ENCODE assay signal across 24 mouse cellular contexts in the genomic region with DNA sequence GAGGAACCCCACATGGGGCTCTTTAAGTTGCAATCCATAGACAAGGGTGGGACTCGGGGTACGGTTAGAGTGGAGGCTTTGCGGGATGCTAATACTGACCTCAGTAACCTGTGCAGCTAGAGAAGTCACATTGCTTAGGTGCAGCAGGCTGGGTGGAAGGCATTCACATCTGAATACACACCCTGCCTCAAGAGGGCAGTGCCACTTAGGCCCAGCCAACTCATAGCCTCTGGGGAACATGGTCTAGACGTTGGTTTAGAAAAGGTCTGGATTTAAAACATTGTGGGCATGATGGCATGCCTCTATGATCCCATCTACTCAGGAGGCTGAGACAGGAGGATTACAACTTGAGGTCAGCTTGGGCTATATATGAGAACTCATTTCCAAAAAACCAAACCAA. TPM values are rescaled to one million over a fixed set of nuclear protein-coding genes. Genes with fewer than 3 reads are reported as not detected.
DNase-seq lines count a peak whose midpoint lies in the region; ATAC-seq and TF ChIP-seq lines count a peak whose summit lies in the region.
"Had no signal": no experiment of that assay in that cellular context is flagged by ENCODE, and none has a peak within 500 bp of the region (broad histone marks: within the 10 kb centered on the region; RNA-seq: fewer than 3 reads in every experiment).

No protein-coding gene starts in this region.

- H3K4me2 ChIP-seq in heart, postnatal 0 days (ENCODE audit: low read depth, low read length), result no peak overlapping the region
- no peak overlapping the region for H3K4me2 ChIP-seq in heart, embryonic 12.5 days
- H3K4me2 ChIP-seq in midbrain, embryonic 15.5 days, result no peak overlapping the region
- H3K4me2 ChIP-seq: forebrain, embryonic 12.5 days; heart, embryonic 13.5 days; hindbrain, embryonic 12.5 days; limb, embryonic 15.5 days; midbrain, embryonic 13.5 days; neural tube, embryonic 12.5 days had no signal

- no peak overlapping the region for H3K27ac ChIP-seq in heart, postnatal 0 days (ENCODE audit: low read depth)
- H3K27ac ChIP-seq in heart, embryonic 12.5 days (ENCODE audit: poor library complexity, severe bottlenecking), result no peak overlapping the region
- H3K27ac ChIP-seq in cortical plate, adult 2 months (ENCODE audit: insufficient read depth, low read length), result no peak overlapping the region
- H3K27ac ChIP-seq in midbrain, embryonic 15.5 days, result no peak overlapping the region
- H3K27ac ChIP-seq: forebrain, embryonic 12.5 days; heart, embryonic 13.5 days; hindbrain, embryonic 12.5 days; limb, embryonic 15.5 days; liver, embryonic 14.5 days; midbrain, embryonic 13.5 days; neural tube, embryonic 12.5 days had no signal

- no peaks in the 10 kb centered on the region for H3K27me3 ChIP-seq in heart, postnatal 0 days (ENCODE audit: control insufficient read depth, insufficient read depth, low read length)
- H3K27me3 ChIP-seq in heart, embryonic 12.5 days (replicated peaks), result no peaks in the 10 kb centered on the region
- no peaks in the 10 kb centered on the region for H3K27me3 ChIP-seq in midbrain, embryonic 15.5 days (replicated peaks)
- H3K27me3 ChIP-seq: forebrain, embryonic 12.5 days; heart, embryonic 13.5 days; hindbrain, embryonic 12.5 days; limb, embryonic 15.5 days; midbrain, embryonic 13.5 days; neural tube, embryonic 12.5 days had no signal

- TF ChIP-seq CTCF in heart, postnatal 0 days (IDR thresholded peaks at IDR 0.05; ENCODE audit: low read depth), result peak; percentile 25; the same call in 1 of the 2 replicates
- TF ChIP-seq CTCF in lung, adult 2 months (IDR thresholded peaks at IDR 0.05; ENCODE audit: insufficient read depth, low read length), result peak; percentile 27; the same call in 1 of the 2 replicates
- TF ChIP-seq CTCF in cortical plate, adult 2 months (IDR thresholded peaks at IDR 0.05; ENCODE audit: extremely low read depth, insufficient read depth, low read length), result peak; percentile 30; the same call in 1 of the 2 replicates

- no peak for TF ChIP-seq EP300 in heart, postnatal 0 days (IDR thresholded peaks at IDR 0.05; ENCODE audit: low read depth)

- DNase-seq in heart, postnatal 0 days (ENCODE audit: low spot score), result no peak
- no peak for DNase-seq in lung, adult 2 months
- no peak for DNase-seq in lung, postnatal 25 days (ENCODE audit: low spot score)
- DNase-seq in layer of hippocampus, postnatal 36 days, result no peak
- DNase-seq: adrenal gland, postnatal 25 days; cerebellum, postnatal 10 days; kidney, adult 8-10 months; kidney, postnatal 25 days; left cerebral cortex, postnatal 4 days; right cerebral cortex, postnatal 14 days; spleen, adult 18-20 months; thymus, postnatal 25 days had no signal

- ATAC-seq in heart, postnatal 0 days (ENCODE audit: insufficient read depth, low read depth), result no peak
- no peak for ATAC-seq in heart, embryonic 12.5 days (ENCODE audit: insufficient number of reproducible peaks, low FRiP score)
- no peak for ATAC-seq in midbrain, embryonic 15.5 days (replicated peaks)
- ATAC-seq: inflammation-experienced regulatory T-cells, adult 6 months; midbrain, embryonic 13.5 days had no signal

- H3K9ac ChIP-seq in heart, postnatal 0 days (replicated peaks; ENCODE audit: low read depth, low read length), result no peak overlapping the region
- H3K9ac ChIP-seq in heart, embryonic 12.5 days, result no peak overlapping the region
- H3K9ac ChIP-seq in midbrain, embryonic 15.5 days, result no peak overlapping the region
- H3K9ac ChIP-seq: forebrain, embryonic 12.5 days; heart, embryonic 13.5 days; hindbrain, embryonic 12.5 days; limb, embryonic 15.5 days; liver, embryonic 14.5 days; midbrain, embryonic 13.5 days; neural tube, embryonic 12.5 days had no signal

- H3K4me3 ChIP-seq in heart, postnatal 0 days (ENCODE audit: low read depth, low read length), result no peak overlapping the region
- no peak overlapping the region for H3K4me3 ChIP-seq in heart, embryonic 12.5 days
- H3K4me3 ChIP-seq in lung, adult 2 months (replicated peaks; ENCODE audit: extremely low read depth, low read depth, low read length), result no peak overlapping the region
- no peak overlapping the region for H3K4me3 ChIP-seq in cortical plate, adult 2 months (ENCODE audit: insufficient read depth, low read length)
- no peak overlapping the region for H3K4me3 ChIP-seq in midbrain, embryonic 15.5 days
- H3K4me3 ChIP-seq: forebrain, embryonic 12.5 days; heart, embryonic 13.5 days; hindbrain, embryonic 12.5 days; limb, embryonic 15.5 days; midbrain, embryonic 13.5 days; neural tube, embryonic 12.5 days had no signal

- no peaks in the 10 kb centered on the region for H3K9me3 ChIP-seq in heart, postnatal 0 days (replicated peaks; ENCODE audit: control insufficient read depth, low read length)
- H3K9me3 ChIP-seq in heart, embryonic 12.5 days (replicated peaks), result no peaks in the 10 kb centered on the region
- H3K9me3 ChIP-seq in midbrain, embryonic 15.5 days, result no peaks in the 10 kb centered on the region
- H3K9me3 ChIP-seq: forebrain, embryonic 12.5 days; heart, embryonic 13.5 days; hindbrain, embryonic 12.5 days; limb, embryonic 15.5 days; midbrain, embryonic 13.5 days; neural tube, embryonic 12.5 days had no signal

- 80% methylated on average over 4 of the region's 4 CpGs for WGBS in heart, postnatal 0 days
- 89% methylated on average over 4 of the region's 4 CpGs for WGBS in heart, embryonic 12.5 days
- WGBS in lung, adult 2 months, result 75% methylated on average over 4 of the region's 4 CpGs
- 83% methylated on average over 4 of the region's 4 CpGs for WGBS in midbrain, embryonic 15.5 days

- TF ChIP-seq POLR2A in lung, adult 2 months (IDR thresholded peaks at IDR 0.05; ENCODE audit: borderline replicate concordance, extremely low read depth, low read depth, low read length), result no peak
- no peak for TF ChIP-seq POLR2A in cortical plate, adult 2 months (IDR thresholded peaks at IDR 0.05; ENCODE audit: extremely low read depth, insufficient read depth, low read length)

- H3K4me1 ChIP-seq in heart, postnatal 0 days (ENCODE audit: control insufficient read depth, insufficient read depth), result no peaks in the 10 kb centered on the region
- peaks cover 10% of the 10 kb centered on the region for H3K4me1 ChIP-seq in heart, embryonic 12.5 days (replicated peaks)
- peaks cover 32% of the 10 kb centered on the region for H3K4me1 ChIP-seq in lung, adult 2 months (ENCODE audit: control insufficient read depth, insufficient read depth, low read length)
- H3K4me1 ChIP-seq in cortical plate, adult 2 months (ENCODE audit: control insufficient read depth, insufficient read depth, low read length), result no peaks in the 10 kb centered on the region
- peaks cover 18% of the 10 kb centered on the region for H3K4me1 ChIP-seq in midbrain, embryonic 15.5 days

- H3K36me3 ChIP-seq in heart, postnatal 0 days (replicated peaks; ENCODE audit: control insufficient read depth, insufficient read depth, low read length), result no peaks in the 10 kb centered on the region
- no peaks in the 10 kb centered on the region for H3K36me3 ChIP-seq in heart, embryonic 12.5 days
- no peaks in the 10 kb centered on the region for H3K36me3 ChIP-seq in midbrain, embryonic 15.5 days (replicated peaks)

RNA-seq across cellular contexts. Expression of gene Nkd1, which starts 8.6 kb away (rescaled TPM):
- 6.8 and 14.5 TPM in 2 replicates for total RNA-seq in heart, postnatal 0 days (2014; rRNA removed; ENCODE audit: low replicate concordance)
- polyA plus RNA-seq in heart, postnatal 0 days (2015; fragmentation: Nextera tagmentation; extraction: Ambion mirVana), result 5.3 and 5.5 TPM in 2 replicates
- 26.5 and 27.7 TPM in 2 replicates for polyA plus RNA-seq in heart, embryonic 12.5 days (2016; fragmentation: Nextera tagmentation; extraction: Ambion mirVana)
- 143 and 171 TPM in 2 replicates for polyA plus RNA-seq in lung, adult 2 months (2012; rRNA removed)
- polyA plus RNA-seq in cortical plate, adult 2 months (2012; rRNA removed), result 20.6 and 22.7 TPM in 2 replicates
- 62.9 and 69.1 TPM in 2 replicates for polyA plus RNA-seq in midbrain, embryonic 15.5 days (2015; fragmentation: Nextera tagmentation; extraction: Ambion mirVana)
- total RNA-seq in layer of hippocampus, postnatal 36 days (2021), result 10 to 100 TPM; 10.1 to 11.9 TPM
- polyA plus RNA-seq: C2C12; inflammation-experienced regulatory T-cells, adult 6 months had no signal
